Mouse (Mus musculus) MEL (cell line): ENCODE results near the gene Arhgap20.

ENCODE experiments used
- CTCF ChIP-seq, 3 experiments: IDR thresholded peaks in 2 of 3; conservative IDR thresholded peaks in 1 of 3; 2 replicates each; pipeline ENCODE4 v1.5.1; 2011 to 2012; ENCODE audit warnings: low read length in 3 of 3, low read depth in 2 of 3, mild to moderate bottlenecking in 2 of 3, improper control_type of control experiment in 1 of 3, inconsistent platforms in 1 of 3, mixed read lengths in 1 of 3, moderate library complexity in 1 of 3; ENCODE audit not compliant: control insufficient read depth in 1 of 3, insufficient read depth in 1 of 3, poor library complexity in 1 of 3, severe bottlenecking in 1 of 3
- E2F4 ChIP-seq: IDR thresholded peaks from 2 replicates; pipeline ENCODE4 v1.6.1; 2011; ENCODE audit warnings: low read depth, low read length, improper control_type of control experiment, borderline replicate concordance
- MEF2A ChIP-seq: IDR thresholded peaks from 2 replicates; pipeline ENCODE4 v1.6.1; 2014; ENCODE audit warnings: low read depth, mild to moderate bottlenecking, inconsistent platforms, low read length, improper control_type of control experiment; ENCODE audit not compliant: poor library complexity, insufficient replicate concordance, severe bottlenecking; ENCODE audit errors: extremely low read depth
- POLR2AphosphoS5 ChIP-seq: IDR thresholded peaks from 2 replicates; pipeline ENCODE4 v1.6.1; 2012; ENCODE audit warnings: low read depth, borderline replicate concordance, mild to moderate bottlenecking, inconsistent platforms, low read length, moderate library complexity, mixed read lengths
- RAD21 ChIP-seq: IDR thresholded peaks from 2 replicates; pipeline ENCODE4 v1.6.1; 2011; ENCODE audit warnings: mild to moderate bottlenecking, low read depth, low read length, improper control_type of control experiment
- SIN3A ChIP-seq: IDR thresholded peaks from 2 replicates; pipeline ENCODE4 v1.6.1; 2012; ENCODE audit warnings: low read length, improper control_type of control experiment, inconsistent platforms
- ZNF384 ChIP-seq: IDR thresholded peaks from 2 replicates; pipeline ENCODE4 v1.6.1; 2012; ENCODE audit warnings: low read depth, mild to moderate bottlenecking, inconsistent platforms, low read length, improper control_type of control experiment

DNA sequence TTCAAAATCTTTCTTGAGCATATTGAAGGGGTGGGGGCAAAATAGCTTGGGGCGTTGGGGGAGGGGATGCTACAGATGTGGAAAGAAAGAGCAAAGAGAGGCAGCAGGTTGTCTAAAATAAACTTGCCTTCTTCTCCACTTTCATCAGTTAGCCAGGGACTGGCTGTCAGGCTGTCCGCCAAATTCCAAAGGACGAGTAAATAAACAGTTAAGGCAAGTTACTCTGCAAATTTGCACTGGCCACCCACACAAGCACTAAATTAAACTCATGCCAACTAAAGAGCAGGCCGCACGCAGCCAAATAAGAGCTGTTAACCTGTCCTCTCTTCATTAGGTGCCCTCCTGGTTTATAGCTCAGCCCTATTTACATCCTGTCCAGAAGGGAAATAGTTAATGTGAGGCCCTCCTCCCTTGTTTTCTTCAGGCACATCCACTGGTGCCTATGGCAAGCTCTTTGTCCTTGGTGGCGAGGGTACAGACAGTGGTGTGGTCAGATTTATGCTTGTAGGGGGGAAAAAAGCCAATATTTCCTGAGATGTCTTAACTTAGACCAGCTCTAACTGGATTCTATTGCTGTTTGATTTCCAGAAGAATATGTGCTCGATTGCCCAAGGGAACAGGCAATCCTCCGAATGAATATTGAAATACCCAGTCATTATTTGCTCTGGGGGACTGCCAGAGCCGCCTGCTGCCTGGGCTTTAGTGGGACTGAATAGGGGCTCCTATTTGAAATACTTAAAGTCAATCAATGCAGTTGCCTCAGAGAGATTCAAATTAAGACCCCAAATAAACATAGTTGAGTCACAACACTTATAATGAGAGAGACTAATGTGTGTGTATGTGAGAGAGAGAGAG, 29.7 kb upstream of the Arhgap20 start:
- TF ChIP-seq ZNF384 (no peak), POLR2AphosphoS5 (no peak), SIN3A (no peak), E2F4 (no peak), MEF2A (no peak), RAD21 (no peak), CTCF (IDR thresholded peaks at IDR 0.05 in 2 of 3, conservative IDR thresholded peaks at IDR 0.05 in 1 of 3; ENCODE audit: control insufficient read depth in 1 of 3, insufficient read depth in 1 of 3, low read depth in 2 of 3, low read length in 3 of 3, poor library complexity in 1 of 3, severe bottlenecking in 1 of 3) (no peak)
